Mouse (Mus musculus): ENCODE data around the gene Plpp7.
A peak's percentile ranks its signal among the peaks of the same experiment; 100 is the strongest.

Plpp7 gene

GRCm38 (mm10) chr2:32096122-32096420, 743 bp downstream of the Plpp7 start:
- peak; percentile 66 for DNase-seq (ENCODE audit: low read depth, low spot score)

- DNase-seq (ENCODE audit: low read depth, low spot score) = no peak
Measured at GRCm38 (mm10) chr2:32102944-32103343, 7.6 kb downstream of the Plpp7 start.

- peak; percentile 77 for DNase-seq (ENCODE audit: low read depth, low spot score)
Measured at GRCm38 (mm10) chr2:32103557-32103956, 8.2 kb downstream of the Plpp7 start.

DNA sequence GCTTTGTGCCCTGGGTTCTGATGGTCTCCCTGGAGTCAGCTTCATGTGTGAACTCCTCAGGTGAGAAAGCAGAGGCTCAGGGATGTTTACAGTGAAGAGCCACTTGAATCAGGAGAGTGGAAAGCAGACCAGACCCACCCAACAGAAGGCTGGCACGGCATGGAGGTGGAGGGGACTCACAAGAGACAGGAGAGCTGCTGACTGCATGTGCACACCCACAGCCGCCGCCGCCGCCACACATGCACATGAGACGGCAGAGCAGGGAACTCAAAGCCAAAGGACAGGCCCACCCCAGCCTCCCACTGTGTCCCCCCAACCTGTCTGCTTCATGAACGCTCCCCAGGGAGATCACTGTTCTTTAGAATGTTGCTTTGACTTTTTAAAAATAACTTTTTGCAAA, 8.8 kb downstream of the Plpp7 start:
- peak; percentile 63 for DNase-seq (ENCODE audit: low read depth, low spot score)

DNA sequence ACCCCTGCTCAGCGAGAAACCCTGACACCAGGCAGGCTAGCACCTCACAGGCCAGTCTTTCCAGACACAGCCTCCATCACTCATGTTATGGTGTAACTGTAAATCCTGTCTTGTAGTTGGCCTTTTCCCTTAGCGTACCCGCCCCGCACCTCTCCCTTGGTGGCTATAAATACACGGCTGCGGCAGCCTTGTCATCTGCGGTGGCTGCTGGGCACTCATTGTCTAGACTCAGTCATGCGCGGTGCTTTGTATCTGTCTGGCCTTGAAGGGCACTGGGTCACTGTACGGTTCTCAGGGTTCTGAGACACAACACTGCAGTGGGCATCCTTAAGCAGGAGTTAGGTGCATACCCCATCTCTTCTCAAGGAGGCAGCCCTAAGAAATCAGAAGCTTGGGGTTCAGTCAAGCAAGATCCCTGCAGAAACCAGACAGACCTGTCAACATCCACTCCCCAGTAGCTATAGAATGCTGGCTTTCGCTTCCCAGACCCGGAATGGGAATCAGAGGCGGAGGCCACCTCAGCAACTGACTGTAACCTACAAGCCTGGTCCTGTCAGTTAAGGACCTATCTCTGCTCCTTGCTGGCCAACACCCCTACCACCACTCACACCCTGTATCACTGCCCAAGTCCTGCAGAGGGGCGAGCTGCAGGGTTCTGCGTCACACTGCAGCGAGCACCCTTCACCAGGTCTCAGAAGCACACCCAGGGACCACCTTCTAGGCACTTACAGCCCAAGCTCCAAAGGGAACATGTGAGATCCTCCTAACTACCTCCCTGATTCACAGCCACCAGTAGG, 10.0 kb downstream of the Plpp7 start:
- peak; percentile 73 for DNase-seq (ENCODE audit: low read depth, low spot score)

DNA sequence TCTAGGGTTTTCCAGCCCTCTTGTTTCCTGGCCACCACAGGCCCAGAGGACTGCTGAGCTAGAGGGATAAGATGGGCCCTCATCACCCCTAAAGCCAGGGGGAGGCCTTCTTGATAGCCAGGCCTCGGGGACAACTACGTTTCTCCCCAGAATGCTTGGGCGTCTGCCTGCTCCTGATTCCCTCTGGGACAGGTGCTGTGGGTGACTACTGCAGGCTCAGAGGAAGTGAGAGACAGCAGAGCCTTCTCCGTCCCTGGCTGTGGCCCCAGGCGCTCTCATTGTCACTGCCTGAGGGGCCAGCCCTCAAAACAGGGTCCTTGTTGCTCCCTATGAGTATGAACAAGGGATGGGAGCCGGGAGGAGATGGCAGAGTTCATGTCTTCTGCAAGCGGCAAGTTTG, 10.6 kb downstream of the Plpp7 start:
- DNase-seq (ENCODE audit: low read depth, low spot score) = no peak

DNA sequence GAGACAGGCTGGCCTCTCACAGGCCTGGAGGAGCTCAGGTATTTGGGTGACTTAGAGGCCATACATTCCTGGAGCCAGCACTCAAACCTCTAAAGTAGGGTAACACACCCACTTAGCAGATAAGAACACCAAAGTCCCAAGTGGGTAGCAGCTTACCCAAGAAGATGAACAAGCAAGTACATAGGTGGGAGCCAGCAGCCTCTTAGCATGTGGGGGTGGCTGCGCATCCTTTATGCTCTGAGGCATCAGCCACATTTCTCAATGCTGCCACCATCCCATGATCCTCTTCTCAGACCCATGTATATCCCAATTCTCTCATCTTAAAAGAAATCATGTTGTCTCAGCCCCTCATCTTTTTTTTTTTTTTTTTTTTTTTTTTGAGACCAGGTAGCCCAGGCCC, 15.9 kb downstream of the Plpp7 start:
- peak; percentile 80 for DNase-seq (ENCODE audit: low read depth, low spot score)

DNA sequence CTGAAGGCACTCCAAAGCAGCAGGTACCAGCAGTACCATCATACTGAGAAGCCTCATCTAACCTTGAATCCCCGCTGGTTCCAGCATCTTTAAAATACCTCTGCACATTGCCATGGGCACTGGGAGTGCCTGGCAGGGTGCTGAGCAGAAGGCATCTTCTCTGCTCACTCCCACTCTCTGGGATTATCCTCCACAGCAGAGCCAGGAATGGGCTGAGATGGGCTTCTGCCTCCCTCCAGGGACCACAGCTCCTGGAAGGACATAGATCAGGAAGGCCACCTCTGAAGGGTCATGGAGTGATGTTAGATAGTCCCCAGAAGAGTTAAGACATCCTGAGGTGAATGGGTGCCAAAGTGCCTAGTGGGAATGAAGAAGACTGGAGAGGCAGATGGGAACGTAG, 17.2 kb downstream of the Plpp7 start:
- peak; percentile 64 for DNase-seq (ENCODE audit: low read depth, low spot score)

DNA sequence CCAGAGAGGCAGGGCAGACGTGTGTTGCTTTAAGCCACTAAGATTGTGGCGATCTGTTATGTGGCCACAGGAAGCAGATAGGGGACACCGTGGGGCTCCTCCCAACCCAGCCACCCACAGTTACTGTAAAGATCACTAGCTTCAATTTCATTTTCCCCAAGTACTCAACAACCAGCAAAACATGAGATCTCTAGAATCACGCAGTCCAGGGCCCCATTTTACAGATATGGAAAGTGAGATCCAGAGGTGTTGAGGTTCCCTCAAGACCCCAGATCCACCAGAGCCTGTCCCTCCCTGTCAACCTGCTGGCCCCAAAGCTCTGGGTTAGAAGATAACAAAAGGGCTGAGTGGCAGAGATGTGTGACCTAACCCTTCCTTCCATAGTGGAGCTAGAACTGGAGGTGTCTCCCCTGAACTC, 20.5 kb downstream of the Plpp7 start:
- DNase-seq (ENCODE audit: low read depth, low spot score) = no peak

DNA sequence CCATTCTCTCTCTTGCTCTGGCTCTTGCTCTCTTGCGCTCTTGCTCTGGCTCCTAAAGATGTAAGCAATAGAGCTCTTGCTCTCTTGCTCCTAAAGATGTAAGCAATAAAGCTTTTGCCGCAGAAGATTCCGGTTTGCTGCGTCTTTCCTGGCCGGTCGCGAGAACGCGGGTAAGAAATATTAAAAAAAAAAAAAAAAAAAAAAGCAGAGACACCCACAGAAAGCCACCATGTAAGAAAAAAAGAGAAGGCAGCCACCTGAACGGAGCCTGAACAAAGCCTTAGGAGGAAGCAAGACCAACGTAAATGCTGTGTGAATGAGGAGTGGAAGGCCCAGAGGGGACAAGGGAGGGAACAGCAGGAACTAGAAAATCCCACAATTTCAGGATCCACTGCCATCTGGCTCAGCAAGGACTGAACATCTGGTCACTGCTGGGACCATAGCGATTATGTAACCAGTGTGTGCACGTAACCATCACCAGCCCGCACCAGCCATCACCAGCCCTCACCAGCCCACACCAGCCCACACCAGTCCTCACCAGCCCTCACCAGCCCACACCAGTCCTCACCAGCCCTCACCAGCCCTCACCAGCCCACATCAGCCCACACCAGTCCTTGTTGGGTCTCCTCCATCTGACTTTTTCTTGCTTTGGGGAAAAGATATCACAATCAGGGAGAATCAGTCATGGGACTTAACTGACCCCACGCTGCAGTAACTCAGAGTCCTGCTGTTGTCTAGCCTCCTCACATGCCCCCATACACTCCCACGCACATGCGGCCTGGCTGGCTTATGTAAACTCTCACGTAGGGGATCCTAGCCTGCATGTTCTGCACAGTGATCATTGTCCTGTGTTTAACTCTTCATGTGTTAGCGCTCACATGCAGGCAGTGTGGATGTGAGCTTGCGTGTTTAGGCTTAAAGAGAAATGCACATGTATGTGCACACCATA, 24.7 kb downstream of the Plpp7 start:
- peak; percentile 37 for DNase-seq (ENCODE audit: low read depth, low spot score)

GRCm38 (mm10) chr2:32121150-32121549, 25.8 kb downstream of the Plpp7 start:
- DNase-seq (ENCODE audit: low read depth, low spot score) = no peak

DNA sequence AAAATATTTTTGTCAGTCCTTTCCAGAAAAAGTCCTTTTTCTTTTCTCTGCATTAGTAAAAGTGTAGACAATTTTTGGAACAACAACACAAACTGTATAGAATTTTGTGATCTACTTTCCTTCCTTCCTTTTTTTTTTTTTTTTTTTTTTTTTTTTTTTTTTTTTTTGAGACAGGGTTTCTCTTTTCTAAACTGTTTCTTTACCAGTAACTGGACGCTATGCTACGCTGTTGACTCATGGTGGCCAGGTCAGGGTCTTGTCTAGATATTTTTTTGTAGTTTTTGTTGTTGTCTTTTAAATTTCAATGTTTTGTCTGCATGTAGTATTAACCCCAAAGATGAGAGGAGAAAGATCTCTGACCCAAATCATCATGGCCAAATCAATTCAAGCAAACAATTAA, 26.5 kb downstream of the Plpp7 start:
- no peak for DNase-seq (ENCODE audit: low read depth, low spot score)

DNA sequence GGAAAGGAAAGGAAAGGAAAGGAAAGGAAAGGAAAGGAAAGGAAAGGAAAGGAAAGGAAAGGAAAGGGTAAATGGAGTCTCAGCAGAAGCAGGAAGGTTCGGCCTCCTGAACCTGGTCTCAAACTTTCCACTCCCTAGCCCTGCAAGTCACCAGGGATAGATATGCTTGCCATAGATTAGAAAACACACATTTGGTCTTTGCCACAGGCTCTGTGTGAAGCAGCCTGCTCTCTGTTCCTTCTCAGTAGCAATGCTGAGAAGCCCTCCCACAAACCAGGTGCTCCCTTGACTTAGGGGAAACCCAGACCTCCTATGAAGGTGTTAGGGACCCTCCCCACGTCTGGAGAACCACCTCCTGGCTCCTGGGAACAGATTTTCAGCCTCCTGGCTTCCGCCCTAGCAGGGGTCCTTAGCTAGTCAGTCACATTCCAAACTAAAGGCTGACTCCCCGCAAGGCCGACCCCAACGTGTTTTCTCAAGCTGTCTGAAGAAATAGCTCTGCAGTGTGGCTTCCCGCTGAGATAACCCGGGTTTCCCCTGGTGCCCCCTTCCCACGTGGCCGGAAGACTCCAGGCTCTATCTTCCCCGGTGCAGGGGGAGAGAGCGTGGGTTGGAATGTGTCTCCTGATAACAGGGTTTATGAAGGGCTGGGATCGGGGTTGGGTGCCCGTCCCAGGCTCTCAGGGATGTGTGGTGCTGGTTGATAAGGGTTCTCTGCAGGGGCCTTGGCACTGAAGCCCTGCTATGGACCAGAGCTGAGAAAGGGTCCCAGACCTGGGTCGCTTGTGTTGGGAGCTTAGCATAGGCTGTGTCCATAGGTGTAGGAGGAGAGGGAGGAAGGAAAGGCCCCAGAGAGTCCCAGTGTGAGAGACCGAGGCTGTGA, 32.6 kb downstream of the Plpp7 start:
- no peak for DNase-seq (ENCODE audit: low read depth, low spot score)

GRCm38 (mm10) chr2:32128536-32128841, 33.2 kb downstream of the Plpp7 start:
- DNase-seq (ENCODE audit: low read depth, low spot score) = no peak

DNA sequence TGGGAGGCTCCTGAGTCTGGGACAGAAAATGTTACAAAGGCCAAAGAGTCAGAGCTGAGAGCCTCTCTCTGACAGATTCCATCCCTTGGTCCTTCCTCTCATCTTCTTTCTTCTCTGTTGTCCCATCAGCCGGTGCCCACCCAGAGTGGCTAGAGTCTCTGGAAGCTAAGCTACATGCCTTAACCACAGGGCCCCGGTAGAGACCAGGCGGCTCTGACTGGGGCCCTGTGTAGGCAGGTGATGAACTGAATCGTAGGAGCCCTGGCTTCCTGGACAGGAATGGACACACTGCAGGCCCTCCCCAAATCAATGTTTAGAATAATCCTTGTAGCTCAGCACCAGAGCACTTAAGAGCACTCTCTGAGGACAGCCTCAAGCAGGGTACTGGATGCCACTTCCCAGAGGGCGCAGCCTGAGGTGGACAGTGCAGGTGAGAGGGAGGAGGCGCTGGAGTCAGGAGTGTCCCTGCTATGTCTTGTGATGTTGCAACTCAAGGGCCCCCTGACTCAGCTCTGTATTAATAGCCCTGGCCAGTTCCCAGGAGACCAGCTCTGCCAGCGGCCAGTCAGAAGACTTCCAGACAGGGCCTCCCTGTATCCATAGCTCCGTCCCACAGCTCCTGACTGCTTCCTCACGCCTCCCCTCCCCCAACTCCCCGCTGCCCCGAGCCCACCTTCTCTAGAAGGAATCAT, 34.2 kb downstream of the Plpp7 start:
- DNase-seq (ENCODE audit: low read depth, low spot score) = no peak

- peak; percentile 85 for DNase-seq (ENCODE audit: low read depth, low spot score)
Measured at GRCm38 (mm10) chr2:32130435-32130834, 35.1 kb downstream of the Plpp7 start.

DNA sequence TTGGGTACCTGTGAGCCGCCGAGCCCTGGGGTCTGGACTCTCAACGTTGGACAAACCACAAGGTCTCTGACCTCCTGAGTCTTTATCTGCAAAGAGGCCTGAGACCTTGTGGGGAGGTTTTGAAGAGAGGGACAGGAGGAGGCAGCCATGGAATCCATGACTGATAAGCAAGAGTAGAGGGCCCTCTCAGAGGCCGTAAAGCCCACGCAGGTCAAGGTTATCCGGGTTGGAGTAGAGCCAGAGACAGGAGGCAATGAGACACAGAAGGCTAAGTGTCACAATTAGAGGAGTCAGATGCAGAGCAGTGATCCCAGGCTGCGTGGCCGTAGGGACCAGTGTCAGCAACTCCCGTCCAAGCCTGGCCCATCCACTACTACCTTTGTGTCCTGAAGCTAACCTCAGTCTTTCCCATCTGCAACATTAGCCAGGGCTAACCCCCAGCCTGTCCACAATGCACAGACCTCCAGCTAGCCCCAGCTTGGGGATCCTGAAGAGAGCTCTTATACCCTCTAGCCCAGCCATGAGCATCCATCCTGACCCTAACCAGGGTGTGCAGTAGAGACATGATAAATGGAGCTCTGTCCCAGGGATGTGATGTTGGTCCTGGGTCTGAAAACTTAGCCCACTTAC, 36.0 kb downstream of the Plpp7 start:
- no peak for DNase-seq (ENCODE audit: low read depth, low spot score)

DNA sequence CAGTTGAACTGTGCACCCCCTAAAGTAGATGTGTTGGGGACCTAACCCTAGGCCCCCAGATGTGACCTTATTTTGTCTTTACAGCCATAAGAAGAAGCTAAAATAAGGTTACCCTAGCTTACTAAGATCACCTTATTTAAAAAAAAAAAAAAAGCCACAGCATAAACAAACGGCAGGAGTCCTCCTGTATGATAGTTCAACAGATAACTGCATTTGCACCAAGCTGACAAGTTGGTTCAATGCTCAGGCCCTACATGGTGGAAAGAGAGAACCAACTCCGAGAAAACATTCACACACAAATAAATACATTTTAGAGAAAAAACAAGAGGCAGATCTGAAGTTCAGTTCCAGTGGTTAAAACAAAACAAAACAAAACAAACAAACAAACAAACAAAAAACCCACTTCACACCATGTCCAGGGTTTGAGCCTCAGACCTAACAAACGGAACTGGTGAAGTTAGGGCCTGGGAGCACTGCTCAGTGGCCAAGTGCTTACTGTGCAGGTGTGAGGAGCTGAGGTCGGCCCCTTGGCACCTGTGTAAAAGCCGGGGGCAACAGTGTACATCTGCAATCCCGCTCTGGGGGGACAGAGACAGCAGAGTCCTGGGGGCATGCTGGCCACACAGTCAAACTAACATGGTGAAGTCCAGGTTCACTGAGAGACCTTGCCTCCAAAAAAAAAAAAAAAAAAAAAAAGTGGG, 36.7 kb downstream of the Plpp7 start:
- DNase-seq (ENCODE audit: low read depth, low spot score) = no peak

- DNase-seq (ENCODE audit: low read depth, low spot score) = peak; percentile 74
Measured at GRCm38 (mm10) chr2:32132567-32132992, 37.3 kb downstream of the Plpp7 start.

DNA sequence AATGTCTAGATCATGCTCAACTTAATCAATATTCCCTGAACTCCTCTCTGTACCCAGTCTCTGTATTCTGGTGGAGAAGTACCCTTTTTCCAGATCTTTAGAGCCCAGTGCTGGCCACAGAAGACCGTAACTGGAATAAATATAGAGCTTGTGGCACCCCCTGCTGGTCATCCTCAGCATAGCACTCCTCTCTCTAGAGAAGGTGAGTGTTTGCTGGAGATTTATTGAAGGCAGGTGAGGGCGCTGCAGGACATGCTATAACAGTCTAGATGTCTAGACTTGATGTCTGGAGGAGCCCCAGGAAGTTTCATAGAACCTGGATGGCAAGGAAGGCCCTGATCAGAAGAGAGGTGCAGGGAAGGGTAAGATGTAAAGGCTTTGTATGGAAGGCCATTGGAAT, 38.7 kb downstream of the Plpp7 start:
- peak; percentile 95 for DNase-seq (ENCODE audit: low read depth, low spot score)
